Mouse (Mus musculus): Measurements from ENCODE around the gene Large1.
A peak's percentile ranks its signal among the peaks of the same experiment; 100 is the strongest.
"Not testable (repeated sequence)": the region's sequence is repeated elsewhere in the genome, so short reads cannot be mapped to it uniquely, and the experiment has no call there.

Large1 gene

DNA sequence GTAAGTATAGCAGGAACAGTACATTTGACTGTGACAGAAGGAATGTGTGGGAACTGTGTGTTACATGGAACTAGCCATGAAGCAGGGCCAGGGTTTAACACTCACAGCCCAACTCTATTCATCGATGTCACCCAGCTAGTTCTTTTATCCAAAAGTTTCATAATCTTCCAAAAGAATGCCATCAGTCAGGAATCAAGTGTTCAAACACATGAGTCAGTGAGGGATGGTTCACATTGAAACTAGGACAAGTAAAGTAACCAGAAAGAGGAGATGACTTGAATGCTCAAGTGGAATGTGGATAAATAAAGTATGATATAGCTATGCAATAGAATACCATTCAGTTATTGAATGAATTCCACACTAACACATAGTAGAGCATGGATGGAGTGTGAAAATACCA is 359.5 kb downstream of the Large1 start:
- DNase-seq, result no peak

DNA sequence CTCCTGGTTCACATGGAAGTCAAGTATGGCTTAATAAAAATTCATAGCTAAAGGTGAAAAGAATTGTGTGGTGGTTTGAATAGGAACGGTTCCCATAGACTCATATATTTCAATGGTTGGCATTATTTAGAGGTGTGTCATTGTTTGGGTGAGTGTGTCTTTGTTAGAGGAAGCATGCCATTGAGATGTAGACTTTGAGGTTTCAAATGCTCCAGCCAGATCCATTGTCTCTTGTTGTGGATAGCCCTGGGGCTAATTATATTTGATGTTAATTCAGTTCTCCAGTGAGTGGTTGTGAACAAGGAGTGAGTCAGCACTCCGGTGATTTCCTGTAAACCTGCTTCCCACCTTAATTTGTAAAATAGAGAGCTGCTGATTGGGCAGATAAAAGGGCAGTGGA is 362.9 kb downstream of the Large1 start:
- DNase-seq, result no peak

DNA sequence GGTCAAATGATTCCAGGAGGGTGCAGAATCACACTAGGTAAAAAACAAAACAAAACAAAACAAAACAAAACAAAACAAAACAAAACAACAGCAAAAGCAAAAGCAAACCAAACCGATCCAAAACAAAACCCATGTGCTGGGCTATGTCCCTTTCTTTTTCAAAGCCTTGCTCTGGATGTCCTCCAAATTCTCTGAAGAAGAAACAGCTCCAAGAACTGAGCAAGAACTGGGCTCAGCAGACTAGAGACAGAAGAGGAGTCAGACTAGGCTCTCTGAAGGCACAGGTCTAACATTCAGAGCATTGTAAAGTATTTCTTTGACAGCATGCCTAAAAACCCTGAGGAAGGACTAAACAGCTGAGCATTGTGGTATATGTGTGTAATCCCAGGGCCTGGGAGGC is 370.5 kb downstream of the Large1 start:
- DNase-seq, result no peak

DNA sequence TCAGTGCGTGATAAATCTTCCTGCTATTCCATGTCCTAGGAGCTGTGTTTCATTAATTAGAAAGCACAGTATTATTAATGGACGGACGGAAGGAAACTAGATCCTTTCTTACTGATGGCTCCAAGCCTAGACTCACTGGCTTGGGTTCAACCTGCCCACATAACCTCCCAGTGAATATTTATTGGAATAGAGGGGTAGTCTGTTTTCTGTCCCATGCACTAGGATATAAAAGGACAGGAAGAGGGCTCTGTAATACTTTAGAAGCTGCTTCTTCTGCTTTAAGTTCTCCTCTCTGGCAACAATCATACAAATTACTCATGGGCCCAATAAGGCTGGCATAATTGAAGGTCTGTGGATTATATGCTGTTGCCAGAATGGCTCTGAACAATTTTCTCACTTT is 398.3 kb downstream of the Large1 start:
- no peak for DNase-seq

DNA sequence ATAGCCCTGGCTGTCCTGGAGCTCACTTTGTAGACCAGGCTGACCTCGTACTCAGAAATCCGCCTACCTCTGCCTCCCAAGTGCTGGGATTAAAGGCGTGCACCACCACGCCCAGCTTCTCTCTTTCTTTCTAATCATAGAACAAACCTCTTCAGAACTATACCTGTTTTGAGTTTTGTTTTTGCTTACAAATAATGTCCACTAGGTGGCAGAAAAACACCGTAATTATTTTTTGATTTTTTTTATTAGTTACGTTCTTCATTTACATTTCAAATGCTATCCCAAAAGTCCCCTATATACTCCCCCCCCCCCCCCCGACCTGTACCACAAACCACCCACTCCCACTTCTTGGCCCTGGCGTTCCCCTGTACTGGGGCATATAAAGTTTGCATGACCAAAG is 411.9 kb downstream of the Large1 start:
- DNase-seq, result not testable (repeated sequence)

DNA sequence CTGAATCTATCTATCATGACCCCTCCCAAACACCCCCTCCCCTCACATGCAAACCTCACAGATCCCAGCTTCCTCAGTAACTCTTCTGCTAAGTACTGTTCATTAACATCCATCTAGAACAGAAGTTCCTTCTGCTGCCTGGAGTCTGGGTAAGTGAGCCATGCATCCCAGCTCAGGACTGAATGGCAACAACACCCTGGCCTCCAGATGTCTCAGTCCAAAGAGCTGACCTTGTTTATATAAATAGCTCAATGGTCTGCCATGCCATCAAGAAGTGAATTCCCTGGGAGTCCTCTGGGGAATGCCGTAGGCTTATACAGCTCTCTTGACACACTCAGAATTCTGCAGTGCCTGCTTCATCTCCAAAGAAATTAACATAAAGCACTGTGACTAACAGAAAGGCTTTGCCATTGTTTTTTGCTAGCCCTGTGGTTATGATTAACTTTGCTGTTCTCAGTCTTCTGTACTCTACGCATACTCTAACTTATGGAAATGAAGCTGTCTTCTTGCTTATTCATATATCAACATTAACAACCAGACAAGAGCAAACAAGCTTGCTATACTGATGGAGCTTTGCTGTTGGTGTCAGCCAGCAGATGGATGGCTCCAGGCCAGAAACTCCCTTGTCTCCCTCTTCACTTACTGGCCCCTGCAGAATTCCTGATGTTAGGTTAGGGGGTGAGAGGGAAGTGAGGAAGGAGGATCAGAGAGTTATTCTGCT is 434.0 kb downstream of the Large1 start:
- DNase-seq, result no peak

DNA sequence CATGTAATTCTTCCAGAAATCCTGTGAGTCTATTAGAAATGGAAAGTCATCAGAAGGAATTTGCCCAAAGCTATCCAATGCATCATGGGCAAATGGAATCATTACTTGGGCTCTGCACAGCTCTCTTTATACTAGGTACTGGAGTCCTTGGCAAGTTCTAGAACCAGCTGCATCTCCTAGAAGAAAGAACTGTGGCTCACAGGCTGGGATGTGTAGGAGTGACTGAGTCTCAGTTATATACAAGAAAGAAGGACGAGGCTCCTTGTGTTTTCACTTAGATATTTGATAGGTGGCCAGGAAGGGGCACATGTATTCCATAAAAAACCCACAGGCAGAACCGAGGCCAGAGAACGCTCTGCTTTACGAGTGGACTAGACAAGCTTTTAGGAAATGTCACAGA is 447.8 kb downstream of the Large1 start:
- no peak for DNase-seq

DNA sequence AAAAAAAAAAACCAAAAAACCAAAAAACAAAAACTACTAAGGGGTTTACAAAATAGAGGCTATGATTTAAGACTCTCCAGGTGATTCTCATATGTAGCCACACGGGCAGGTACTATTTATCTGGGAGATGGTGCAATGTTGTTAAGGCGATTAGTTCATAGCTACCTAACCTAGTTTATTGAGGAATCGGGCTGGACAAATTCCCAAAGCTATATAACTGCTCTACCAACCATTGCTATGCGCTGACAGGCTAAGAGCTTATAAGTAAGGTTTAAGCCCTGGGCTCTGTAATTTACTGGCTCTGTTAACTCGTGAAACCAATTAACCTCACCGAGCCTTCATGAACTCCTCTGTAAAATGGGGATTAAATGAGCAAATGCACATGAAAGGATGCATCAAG is 451.7 kb downstream of the Large1 start:
- DNase-seq, result no peak

DNA sequence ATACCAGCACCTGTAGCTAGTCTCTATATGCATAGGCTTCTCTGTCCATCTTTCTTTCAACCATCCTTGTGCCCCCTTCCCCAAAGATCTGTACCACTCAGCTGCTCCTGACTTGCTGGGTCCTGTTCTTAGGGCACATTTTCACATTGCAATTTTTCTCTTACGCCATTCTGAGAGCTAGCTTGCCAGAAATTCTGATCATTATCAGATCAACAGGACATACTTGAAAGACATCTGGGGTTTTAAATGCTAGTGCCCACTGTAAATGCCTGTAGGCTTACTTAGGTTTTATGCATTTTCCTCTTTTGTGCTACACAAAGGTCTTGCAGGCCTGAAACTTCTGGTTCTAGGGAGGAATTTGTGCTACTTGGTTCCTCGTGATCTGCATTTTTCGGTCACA is 454.0 kb downstream of the Large1 start:
- DNase-seq, result no peak

DNA sequence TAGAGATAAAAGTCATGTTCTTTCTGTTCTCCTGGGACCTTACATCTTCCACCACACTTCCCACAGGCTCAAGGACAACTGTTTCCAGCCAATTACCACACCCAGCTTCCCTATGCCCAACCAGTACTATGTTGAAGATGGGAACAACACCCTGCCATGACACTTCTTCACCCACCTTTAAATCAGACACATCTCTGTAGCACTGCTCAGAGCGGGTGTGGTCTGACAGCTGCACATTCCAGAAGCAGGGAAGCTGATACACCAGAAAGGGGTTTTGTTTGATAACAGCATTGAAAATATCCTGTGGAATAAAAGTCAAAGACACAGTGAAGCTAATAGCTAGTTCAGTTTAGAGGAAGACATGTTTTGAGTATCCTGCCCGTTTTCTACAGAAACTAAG is 470.3 kb downstream of the Large1 start:
- no peak for DNase-seq

DNA sequence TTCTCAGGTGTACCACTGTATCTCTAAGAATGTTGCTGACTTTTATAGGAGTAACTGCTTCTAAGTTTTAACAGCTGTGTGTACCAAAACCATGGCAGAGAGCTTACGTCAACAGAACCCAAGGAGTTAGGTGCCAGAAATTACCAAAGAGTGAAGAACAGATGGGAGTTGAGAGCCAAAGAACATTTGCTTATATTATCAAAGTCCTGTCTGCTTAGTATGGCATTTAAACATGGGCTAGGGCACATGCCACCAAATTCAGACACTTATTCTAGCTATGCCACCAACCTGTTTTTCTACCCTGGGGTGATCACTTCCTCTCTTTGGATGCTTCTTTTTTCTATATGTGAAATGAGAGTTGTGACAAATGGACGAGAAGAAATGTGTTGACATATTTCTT is 479.9 kb downstream of the Large1 start:
- no peak for DNase-seq

DNA sequence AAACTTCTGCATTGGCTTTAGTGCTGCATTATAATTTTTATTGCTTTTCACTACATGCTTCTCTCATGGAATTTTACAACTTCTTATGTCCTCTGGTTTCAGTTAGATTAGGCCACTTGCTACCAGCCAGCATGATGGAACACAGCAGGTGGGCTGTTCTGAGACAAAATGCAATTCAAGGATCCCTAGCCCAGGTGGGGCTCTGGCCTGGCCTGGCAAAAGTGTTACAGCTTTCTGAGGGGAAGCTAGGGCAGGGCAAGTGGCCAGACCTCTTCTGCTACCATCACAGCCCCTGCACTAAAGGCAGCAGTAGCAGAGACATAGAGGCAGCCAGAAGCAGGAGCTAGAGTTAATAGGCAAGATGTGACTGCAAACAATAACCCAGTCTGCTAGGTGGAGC is 506.5 kb downstream of the Large1 start:
- no peak for DNase-seq

DNA sequence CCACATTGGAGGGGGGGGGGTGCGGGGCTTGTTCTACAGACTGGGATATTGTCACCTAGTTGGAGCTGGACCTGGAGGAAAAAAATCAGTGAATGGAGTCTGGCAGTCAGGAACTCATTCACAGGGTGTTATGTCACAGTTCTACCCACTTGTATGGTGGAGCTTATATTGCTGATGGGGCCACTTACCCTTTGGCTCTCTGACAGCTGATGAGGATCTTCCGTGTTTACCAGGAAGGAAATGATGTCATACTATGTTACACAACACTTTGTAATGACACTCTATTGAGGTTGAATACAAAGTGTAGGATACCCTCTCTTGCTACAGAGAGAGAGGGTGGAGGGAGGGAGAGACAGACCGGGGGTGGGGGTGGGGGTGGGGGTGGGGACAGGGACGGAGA is 517.5 kb downstream of the Large1 start:
- peak; percentile 16 for DNase-seq

DNA sequence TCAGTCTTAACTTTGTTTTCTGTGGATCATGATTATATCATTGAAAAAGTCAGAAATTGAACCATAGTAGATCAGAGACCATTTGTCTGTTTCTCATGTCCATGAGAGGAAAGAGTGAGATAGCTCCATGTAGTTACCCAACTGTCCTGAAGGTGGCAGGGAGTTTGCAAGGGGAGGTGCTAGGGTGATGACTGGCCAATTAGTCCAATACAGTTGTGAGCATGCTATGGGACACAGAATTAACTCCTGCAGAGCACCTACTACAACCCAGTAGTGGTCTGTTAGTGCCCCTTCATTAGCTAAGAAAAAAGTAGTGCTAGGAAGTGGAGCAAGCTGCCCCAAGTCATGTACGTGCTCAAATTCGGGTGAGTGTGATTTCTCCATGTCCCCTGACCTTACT is 520.2 kb downstream of the Large1 start:
- DNase-seq, result no peak

DNA sequence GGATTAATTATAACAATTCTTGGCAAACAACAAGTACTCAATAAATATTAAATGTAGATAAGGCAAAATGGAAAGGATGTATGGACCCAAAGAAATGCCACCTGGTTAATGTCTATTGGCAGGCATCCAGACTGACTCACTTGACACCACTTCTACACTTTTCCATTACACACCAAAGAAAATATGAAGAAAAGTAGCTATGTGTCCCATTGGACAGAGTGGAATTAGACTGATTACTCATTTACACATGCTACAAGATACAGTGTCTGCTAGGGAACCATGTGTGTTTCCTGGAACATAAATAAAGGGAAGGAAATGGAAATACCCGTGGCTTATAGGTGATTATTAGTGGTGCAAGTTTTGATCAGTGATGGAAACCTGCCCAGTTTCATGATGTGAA is 521.0 kb downstream of the Large1 start:
- no peak for DNase-seq

DNA sequence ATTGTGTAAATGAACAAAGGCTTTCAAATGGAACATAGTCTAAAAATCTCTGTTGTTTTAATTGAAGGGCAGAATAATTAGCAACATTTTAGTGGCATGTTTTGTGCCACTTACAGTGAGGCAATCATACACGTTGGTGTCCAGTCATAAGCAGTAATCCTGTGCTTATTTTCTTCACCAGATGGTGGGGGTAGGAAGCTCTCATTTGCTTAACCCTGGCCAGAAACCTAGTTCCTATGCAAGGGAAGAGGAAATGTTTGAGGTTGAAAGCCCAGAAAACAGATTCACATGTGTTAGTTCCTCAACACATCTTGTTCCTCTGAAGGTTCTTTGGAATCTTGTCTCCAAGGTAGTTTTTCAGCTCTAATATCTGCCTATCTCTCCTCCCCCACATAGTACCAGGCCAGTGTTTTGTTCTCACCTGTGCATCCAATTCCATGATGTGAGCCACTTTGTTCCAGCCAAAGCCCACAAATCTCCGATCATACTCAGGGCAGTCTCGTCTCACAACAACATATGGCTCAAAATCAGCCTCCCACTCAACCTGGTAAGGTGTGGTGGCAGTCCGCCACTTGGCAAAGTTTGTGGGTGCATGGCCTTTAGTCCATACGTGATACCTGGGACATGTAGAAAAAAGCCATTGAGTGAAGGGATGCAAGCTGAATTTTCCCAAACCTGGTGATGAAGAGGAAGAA is 535.5 kb downstream of the Large1 start:
- peak; percentile 28 for DNase-seq

DNA sequence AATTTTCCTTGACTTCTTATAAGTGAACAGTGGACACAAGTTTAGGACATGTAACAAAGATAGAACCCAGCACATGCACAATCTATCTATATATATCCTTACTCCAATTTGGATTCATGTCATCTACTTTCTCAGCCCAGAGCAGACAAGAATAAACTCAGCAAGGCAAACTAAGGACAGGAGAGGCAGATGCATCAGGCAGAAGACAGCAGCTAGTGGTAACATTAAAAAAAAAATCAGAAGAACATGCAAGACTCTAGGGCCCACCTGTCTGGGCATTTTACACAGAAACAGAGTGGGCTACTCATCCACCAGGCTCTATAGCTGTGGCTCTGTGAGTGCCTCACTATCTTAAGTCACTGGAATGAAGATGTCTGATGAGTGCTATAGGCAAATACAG is 536.7 kb downstream of the Large1 start:
- DNase-seq, result no peak

DNA sequence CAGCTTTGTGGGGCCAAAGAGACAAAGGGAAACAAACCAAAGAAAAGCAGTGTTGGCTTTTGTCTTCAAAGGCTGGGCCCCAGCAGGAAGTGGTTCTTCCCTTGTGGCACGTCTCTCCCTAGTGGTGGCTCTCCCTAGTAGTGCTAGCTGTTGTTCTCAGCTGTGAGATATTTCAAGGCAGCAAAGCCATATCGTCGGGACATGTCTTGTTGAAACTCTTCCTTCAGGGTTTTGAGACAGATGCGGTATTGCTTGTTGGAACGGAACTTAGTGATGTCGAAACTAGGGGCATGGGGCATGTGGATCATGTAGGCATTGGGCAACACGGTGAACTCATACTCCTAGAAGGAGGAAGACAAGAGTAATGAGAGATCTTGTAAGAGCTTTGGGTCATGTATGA is 537.7 kb downstream of the Large1 start:
- DNase-seq, result peak; percentile 67

DNA sequence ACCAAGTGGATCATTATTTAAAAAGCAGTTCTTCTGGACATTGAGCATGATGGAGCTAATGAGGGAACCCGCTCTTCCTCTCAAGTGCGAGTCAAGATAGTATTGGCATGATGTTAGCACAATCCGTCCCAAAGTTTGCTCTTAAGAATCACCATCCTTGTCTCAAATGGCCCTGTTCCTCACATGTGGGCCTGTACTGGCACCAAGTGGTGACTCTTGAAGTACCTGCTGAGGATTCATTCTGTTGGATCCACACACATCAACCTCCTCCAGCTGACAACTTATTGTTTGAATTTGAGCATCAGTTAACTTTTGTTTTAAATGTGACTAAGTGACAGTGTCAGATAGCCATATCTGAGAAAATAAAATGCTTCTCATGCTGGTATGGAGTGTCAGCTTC is 540.6 kb downstream of the Large1 start:
- DNase-seq, result no peak

DNA sequence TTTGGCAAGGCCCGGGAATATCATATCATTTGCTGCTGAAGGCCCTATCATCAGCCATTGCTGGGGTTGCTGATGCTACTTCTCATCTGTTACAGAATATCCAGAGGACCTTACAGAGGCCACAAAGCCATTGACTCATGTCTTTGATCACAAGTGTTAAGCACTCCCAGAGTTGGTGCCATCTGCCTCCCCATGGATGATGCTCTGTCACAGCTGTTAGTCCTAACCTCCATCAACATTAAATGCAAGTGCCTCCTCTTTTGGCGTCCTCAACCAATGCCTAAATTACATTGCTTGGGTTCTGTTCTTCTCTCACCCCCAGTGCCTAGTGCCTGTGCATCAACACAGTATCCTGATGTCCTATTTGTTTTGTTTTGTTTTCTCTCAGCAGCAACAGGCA is 551.8 kb downstream of the Large1 start:
- DNase-seq, result no peak

DNA sequence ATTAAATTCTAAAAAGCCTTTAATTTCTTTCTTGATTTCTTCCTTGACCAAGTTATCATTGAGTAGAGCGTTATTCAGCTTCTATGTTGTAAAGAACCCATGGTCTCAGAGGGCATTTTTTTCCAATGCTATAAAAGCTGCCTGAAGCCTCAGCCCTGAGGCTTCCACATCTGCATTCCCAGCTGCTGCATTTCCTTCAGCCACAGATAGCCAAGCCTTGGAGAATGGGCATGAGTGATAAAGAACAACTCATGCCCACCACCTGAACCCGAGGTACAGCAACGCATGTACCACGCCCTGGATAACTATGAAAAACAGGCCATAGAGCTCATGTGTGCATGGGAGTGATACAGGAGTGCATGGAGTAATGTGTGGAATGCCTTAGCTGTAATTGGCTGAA is 572.7 kb downstream of the Large1 start:
- DNase-seq, result no peak

DNA sequence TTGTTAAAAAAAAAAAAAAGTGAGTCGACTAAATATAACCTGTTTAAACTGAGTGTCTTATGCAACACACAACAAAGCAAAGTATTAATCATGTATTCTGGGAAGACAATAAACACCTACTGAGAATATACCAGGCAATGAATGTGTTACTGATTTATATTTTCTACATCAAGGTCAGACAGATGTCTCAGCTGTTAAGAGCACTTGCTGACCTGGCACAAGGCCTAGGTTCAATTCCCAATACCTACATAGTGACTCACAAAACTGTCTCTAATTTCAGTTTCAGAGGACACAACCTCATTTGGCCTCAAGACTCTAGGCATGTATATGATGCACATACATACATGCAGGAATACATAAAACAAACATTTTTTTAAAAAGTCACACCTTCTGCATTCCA is 575.5 kb downstream of the Large1 start:
- DNase-seq, result no peak

DNA sequence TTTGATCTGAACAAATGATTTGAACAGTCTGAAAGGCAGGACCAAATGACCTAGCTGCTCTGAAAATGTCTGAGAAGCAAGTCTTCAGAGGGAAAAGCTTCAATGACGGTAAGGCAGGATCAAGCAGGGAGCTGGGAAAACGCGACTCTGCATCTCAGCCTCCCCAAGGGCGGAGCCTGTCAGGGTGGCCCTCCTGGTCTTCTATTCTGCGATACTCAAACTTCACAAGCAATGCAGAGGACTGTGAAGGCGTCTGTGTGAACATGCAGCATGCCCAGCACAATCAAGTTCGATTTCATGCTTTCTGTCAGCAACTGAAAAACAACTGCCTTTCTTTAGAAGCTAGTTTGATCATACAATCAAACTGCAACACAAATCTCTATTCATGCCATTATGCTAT is 586.6 kb downstream of the Large1 start:
- no peak for DNase-seq

DNA sequence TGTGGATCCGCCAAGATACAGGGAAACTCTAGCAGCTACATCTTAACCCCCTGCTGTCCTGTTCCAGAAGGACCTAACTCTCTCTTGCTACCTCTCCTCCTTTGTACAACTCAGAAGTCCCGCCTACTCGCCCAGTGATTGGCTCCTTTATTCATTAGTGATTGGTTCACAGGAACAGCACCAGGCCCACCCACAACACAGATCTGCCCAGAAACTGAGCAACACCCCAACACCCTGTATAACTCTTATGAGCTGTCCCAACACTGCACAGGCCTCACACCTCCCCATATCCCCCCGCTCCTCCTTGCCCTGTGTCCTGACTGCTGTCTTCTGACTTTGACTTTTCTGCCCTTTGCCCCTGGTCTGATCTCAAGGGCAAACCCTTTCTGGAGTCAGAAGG is 587.6 kb downstream of the Large1 start:
- DNase-seq, result no peak

Data from lung, postnatal 36 days (tissue).